Mouse (Mus musculus): ENCODE results near the gene Serpinb7.

DNA sequence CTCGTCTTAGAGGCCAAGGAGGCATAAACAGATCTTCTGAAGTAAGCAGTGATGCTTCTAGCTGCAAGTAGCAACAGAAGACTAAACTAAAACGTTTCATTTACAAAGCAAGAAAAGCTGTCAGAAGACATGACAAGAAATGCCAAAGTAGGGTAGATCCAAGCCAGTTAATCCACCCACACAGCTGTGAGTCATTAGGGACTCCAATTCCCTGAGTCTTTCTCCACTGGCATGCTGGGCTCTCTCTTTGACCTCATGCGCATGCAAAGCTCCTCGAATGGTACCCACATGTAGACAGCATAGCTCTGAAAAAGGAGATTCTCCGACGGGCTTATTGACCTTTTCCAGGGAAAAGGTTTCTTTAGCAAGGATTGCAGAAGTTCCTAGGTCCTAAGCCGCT, 33.5 kb upstream of the Serpinb7 start:
- TF ChIP-seq POLR2A (IDR thresholded peaks at IDR 0.05; ENCODE audit: borderline replicate concordance, control insufficient read depth, low read depth, low read length), result no peak
- TF ChIP-seq CTCF (IDR thresholded peaks at IDR 0.05; ENCODE audit: control insufficient read depth, insufficient read depth, low read length), result no peak

Data from bone marrow, adult 2 months (tissue).